Mouse (Mus musculus): ENCODE results near the gene Theg. TPM values are rescaled to one million over a fixed set of nuclear protein-coding genes. Genes with fewer than 3 reads are reported as not detected.
A peak's percentile ranks its signal among the peaks of the same experiment; 100 is the strongest.

Theg gene
- total RNA-seq, 2 experiments from 2014 or later, result not detected

DNA sequence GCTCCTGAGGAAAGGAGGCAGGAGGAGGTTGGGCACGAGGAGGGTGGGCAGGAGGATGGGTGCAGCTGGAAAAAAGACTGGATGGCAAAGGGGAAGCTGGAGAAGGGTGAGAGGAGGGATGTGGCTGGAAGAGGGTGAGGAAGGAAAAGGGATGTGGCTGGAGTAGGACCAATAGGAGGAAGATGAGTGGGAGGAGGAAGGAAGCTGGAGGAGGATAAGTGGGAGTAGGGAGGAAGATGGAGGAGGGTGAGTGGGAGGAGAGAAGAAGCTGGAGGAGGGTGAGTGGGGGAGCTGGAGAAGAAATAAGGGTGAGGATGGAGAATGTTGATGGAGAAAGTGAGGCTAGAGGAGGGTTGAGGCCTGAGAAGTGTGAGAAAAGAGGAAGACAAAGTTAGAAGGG, 51.7 kb downstream of the Theg start:
- DNase-seq, result no peak

DNA sequence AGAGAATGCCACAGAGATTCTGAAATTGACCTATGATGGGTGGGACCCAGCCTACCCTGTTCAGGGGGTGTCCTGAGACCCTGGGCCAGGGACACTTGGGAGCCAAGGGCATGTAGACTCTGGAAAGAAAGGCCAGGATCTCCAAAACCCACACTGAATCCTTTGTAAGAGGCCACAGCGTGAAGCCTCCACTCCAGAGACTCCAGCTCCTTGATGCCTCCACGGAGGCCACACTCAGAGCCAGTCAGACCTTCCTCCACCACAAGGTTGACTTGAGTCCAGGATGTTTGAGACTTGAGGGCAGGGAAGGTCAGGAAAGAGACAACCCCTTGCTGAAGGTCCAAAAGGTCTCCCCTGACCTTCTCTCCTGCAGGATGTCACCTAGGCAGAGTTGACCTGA, 52.7 kb downstream of the Theg start:
- no peak for DNase-seq

DNA sequence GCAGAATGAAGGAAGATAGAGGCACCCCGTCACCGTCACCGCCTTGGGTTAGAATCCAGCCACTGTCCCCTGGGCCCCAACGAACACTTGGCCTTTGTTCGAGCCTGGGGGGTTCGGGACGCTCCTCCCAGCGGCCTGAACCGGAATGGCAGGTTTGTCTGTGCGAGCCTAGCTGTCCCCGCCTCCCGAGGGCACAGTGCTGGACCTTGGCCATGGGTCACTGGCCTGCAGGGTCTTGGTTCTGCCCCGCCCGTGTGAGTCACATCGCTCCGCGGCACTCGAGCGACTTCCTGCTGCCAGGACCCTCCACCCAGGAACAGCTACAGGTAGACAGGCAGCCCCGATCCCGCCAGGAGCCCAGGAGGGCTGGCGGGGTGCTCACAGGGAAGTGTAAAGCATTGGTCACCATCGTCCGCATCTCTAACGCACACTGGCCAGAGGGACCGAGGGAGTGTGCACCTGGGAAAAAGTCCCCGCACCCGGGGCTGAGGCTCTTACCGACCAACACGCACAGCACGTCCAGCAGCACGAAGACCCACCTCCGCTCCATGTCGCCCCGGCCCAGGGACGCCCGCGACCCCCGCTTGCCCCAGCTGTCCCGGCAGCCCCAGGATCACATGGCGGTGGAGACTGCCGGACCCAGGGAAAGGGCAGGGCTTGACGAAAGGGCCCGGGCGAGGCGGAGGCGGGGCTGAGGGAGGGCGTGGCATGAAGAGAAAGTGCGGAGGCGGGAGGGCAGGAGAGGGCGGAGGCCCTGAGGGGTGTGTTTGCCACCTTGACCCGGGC, 53.8 kb downstream of the Theg start, which contains the start of gene Plpp2:
TSS of gene Plpp2 (minus strand) at position 671 of the 786 bp plus-strand sequence.
- DNase-seq, result peak; percentile 77

DNA sequence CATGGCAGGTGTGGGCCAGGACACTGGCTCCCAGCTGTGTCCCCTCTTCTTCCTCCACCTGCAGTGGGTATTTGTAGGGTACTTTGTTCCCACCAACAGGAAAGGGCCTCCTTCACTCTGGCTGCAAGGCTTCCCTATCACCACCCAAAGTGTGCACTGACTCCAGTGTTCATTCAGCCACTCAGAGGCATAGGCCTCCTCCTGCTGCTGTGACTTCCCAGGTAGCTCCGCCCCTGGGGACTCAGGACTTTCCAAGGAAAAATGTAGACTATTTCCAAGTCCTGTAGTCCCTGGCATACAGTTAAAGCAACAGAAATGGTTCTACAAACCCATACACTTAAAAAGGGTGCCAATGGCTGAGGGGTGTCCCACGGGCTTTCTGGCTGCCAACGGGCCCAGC, 54.5 kb downstream of the Theg start:
- no peak for DNase-seq

DNA sequence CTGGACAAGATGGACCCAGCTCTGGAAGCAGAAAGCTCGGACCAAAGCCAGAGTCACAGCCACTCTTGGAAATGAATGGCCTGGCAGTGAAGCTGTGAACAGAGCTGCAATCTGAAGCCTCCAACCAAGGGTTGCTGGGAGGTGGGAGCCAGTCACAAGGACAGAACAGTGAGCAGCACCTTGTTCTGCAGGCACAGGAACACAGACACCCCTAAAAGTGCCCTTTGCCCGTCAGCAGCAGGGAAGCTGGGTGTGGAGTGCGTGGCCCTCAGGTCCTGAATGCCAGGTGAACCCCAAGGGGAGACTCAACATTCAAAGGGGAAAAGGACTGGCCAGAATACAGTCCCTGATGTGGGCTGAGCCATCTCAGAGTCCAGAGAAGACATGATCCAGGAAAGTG, 55.5 kb downstream of the Theg start:
- no peak for DNase-seq

DNA sequence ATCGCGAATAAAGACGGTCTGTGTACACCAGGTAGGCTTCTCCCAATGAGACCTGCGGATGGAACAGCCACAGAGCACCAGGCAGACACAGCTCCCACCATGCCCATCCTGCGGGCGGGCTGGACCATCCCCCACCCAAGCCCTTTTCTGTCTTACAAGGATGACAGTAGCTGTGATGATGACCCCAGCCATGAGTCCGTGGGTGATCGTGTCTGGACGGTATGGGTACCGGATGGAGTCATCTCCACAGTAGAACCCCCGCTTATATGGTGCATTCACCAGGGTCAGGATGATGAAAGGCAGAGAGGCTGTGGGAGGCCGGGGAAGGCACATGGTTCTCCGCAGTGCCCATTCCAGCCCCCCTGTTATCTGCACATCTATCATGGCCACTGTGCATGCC, 56.4 kb downstream of the Theg start:
- no peak for DNase-seq

DNA sequence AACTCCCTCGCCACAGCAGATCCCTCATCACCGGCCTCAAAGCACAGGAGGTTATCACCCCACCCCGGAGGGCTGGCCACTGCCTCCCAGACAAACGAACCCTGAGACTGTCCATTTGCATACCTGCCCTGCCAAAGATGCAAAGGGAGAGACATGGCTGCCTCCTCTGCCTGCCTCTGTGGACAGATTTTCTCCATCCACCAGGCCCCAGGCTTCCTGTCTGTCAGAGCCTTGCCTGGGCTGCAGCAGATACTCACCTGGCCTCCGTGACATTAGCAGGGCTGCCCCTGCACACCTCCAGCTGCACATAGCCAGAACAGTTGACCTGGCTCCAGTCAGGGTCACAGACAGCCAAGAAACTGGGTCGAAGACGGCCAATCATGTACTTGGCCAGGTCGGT, 56.9 kb downstream of the Theg start:
- DNase-seq, result no peak

DNA sequence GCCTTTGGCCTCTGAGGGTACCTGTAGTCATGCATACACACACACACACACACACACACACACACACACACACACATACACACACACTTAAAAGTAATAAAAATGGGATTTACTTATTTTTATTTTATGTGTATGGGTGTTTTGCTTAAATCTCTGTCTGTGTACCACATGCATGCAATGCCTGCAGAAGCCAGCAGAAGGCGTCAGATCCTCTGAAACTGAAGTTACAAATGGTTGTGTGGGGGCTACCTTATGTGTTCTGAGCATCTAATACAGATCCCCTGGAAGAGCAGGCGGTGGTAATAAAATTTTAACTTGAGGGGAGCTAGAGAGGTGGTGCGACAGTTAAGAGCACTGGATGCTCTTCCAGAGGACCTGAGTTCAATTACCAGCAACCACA, 59.0 kb downstream of the Theg start:
- no peak for DNase-seq

DNA sequence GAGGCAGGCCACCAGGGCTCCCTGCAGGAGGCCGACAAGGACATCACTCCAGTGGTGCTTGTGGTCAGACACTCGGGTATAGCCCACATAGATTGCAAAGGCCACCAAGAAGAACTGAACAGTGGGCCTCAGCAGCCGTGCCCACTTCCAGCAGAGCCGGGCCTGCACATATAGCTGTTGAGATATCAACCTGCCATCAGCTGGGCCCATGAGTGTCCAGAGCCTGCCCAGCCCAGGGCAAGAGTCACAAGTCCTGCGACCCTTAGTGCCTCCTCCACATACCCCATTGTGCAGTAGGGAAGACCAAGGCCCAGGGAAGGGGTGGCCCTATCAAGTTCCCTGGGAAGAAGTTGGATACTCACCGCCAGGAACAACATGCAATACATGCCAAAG, 59.7 kb downstream of the Theg start:
- DNase-seq, result no peak

DNA sequence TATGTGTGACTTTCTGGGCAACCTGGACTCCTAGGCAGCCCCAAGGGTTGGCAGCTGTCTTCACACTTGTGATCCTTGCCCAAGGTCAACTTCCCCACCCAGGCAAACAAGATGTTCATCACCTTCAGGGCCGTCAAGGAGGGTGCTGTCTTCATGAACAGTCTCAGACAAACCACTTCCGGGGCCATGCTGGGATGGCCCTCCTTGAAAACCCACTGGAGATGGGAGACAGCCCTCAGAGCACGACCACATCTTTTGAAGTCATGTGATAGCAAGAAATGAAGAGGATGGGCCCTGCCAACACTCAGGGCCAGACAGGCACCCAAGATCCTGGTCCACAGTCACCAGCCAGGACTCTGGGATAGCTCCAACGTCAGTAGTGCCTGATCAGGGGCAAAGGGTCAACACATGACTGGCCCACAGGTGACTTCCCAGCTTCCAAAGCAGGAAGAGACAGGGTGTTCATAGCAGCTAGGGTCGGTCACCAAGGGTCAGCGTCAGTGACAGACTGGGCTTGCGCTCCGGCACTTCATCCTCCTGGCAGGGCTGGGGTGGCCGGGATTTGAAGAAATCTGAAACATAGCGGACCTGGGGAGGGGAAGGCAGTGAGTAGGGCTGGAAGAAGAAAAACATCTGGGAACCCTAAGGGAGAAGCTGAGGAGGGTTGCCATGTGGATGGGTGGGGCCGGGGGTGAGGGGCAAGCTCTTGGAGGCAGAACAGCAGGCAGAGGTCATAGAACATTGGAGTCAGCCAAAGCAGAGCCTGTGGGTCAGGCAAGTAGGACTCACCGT, 60.3 kb downstream of the Theg start:
- DNase-seq, result no peak

Small RNA genes lying within 50 kb of the gene (microRNA-seq; reads per million reads assigned to microRNA genes)
- 0.35 to 0.41 reads per million in 2 experiments for gene Mir6909

Other genes starting within 250 kb of the Theg start
- not detected for gene Vmn2r82, start 230.8 kb downstream of the Theg start, total RNA-seq (2021)
- gene Vmn2r83, start 118.6 kb downstream of the Theg start, total RNA-seq (2021), result not detected
- gene Plpp2, start 53.5 kb downstream of the Theg start, total RNA-seq (2021), result 1 to 10 TPM; 5.7 to 6.0 TPM
- 10 to 100 TPM; 19.7 to 21.9 TPM for gene Mier2, start 32.1 kb downstream of the Theg start, total RNA-seq (2021)
- gene C2cd4c, start 26.7 kb upstream of the Theg start, total RNA-seq (2021), result under 1 TPM; 0.10 to 0.11 TPM
- 1 to 10 TPM; 3.2 to 3.7 TPM for gene Shc2, start 50.6 kb upstream of the Theg start, total RNA-seq (2021)
- not detected for gene Odf3l2, start 58.4 kb upstream of the Theg start, total RNA-seq (2021)
- under 1 TPM; 0.36 to 0.67 TPM for gene Madcam1, start 77.2 kb upstream of the Theg start, total RNA-seq (2021)
- 10 to 100 TPM; 18.8 to 20.3 TPM for gene Tpgs1, start 82.0 kb upstream of the Theg start, total RNA-seq (2021)
- 100 to 1,000 TPM; 134 to 145 TPM for gene Cdc34, start 94.9 kb upstream of the Theg start, total RNA-seq (2021)
- gene Gzmm, start 101.7 kb upstream of the Theg start, total RNA-seq (2021), result 1 to 10 TPM; 2.9 to 3.7 TPM
- 100 to 1,000 TPM; 793 to 876 TPM for gene Bsg, start 117.2 kb upstream of the Theg start, total RNA-seq (2021)
- gene Hcn2, start 129.3 kb upstream of the Theg start, total RNA-seq (2021), result 1 to 10 TPM; 7.6 to 9.5 TPM
- gene Polrmt, start 159.2 kb upstream of the Theg start, total RNA-seq (2021), result 10 to 100 TPM; 35.4 to 39.6 TPM
- gene Fgf22, start 167.7 kb upstream of the Theg start, total RNA-seq (2021), result not detected
- gene Rnf126, start 179.6 kb upstream of the Theg start, total RNA-seq (2021), result 10 to 100 TPM; 40.3 to 45.9 TPM
- 10 to 100 TPM; 10.3 TPM for gene Fstl3, start 189.9 kb upstream of the Theg start, total RNA-seq (2021)
- gene Prss57, start 203.6 kb upstream of the Theg start, total RNA-seq (2021), result not detected
- gene Palm, start 206.2 kb upstream of the Theg start, total RNA-seq (2021), result 10 to 100 TPM; 78.5 to 88.6 TPM
- under 1 TPM; 0.14 to 0.45 TPM for gene Misp, start 233.7 kb upstream of the Theg start, total RNA-seq (2021)

All from heart, postnatal 4 days (tissue).